Mouse (Mus musculus) kidney, adult 8-10 months (tissue): ENCODE data around the gene Cxcl12.

ENCODE experiments used
- DNase-seq, 2 experiments: peaks; one replicate each; pipeline ENCODE4 v3.0.0; 2022

The Cxcl12 gene

DNA sequence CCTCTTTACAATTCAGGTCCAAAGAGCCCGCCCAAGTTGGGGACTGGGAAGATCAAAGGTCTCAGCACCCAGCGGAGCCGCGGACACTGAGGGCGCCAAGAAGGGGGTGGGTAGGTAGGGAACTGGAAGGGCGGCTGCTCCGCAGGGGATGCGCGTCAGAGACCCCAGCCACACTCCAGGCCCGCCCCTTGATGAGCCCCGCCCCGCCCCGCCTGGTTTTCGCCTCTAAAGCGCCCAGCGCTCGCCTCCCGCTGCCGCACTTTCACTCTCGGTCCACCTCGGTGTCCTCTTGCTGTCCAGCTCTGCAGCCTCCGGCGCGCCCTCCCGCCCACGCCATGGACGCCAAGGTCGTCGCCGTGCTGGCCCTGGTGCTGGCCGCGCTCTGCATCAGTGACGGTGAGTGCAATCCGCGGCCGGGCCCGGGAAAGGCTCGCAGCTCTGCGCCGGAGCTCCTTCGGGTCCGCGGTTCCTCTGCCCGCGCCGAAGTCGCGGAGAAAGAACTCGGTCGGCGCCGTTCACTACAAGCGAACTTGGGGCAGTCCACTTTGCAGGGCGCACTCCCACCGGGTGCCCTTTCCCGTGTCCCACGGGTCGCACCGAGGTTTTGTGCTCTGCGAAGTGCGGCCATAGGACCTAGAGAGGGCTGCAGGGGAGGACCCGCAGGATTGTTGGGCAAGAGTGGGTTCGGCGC is at the start of gene Cxcl12:
Cxcl12 (plus strand) TSS at position 215 of the 691 bp plus-strand sequence.
- peak; percentile 76 to 78 for DNase-seq

DNA sequence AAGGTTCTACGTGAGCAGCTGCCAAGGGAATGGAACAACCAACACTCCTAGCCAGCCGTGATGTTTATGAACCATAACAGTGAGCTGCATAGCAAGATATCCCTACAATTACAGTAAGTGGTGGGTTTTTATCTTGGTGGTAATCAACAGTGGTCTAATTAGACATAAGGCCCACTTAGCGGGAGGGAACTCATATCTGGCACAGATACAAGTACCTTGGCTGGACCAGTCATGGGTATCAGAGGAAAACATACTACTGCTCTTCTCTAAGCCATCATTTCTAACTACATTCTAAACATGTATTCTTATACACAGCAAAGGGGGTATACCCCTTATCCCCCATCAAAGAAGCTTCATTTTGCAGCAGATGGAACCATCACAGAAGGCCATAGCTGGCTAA is 46.3 kb upstream of the Cxcl12 start:
- no peak for DNase-seq

DNA sequence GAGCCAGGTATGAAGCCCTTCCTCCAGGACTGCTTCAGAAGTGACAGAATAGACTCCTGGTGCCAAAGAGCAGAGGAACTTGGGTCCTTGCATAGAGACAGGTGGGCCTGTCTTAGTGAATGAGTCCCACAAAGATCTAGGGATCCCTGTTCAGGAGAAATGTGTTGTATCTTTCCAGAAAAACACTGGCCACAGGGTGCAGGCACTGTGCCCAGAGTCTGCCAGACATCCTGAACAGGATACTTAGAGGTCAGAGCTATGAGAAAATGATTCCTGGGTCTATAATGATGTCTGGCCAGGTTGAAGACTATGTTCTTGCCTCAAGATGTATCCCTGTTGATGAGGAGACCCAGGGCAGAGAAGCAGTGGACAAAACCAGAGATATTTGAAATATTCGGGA is 42.0 kb upstream of the Cxcl12 start:
- DNase-seq, result no peak

DNA sequence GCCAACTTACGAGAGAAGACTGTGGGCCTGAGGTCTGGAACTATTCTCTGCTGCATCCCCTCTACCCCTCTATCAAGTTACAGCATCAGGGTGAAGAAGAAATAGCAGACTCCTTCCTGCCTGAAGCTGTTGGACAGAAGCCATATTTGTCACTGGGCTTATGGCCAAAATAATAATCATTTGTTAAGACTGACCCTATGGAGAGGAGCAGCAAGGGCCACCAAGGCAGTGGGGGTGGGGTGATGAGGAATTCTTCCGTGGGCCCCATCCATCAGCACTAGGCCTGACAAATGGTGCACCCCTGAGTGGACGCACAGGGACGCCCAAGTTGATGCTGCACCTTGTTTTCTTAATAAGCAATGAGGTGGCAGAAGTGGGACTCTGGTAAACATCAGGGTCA is 38.9 kb upstream of the Cxcl12 start:
- DNase-seq, result no peak

DNA sequence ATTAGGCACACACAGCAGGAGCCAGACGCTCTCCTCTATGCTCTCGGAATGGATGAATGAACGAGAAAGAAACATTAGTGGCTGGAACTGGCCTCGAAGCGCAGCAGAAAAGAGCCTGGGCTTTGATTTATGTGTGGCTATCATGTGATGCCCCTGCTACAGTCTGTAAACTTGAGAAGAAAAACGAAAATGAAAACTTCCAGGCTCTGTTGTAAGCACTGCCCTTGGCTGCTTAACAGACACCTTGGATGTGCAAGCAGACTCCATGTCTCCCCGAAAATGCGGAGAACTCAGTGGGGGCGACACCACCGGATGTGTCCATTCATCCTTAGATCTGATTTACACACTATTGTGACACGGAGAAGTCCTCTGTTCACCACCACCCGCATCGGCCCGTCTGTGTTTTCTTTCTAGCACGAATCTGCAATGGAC is 37.6 kb upstream of the Cxcl12 start:
- no peak for DNase-seq

DNA sequence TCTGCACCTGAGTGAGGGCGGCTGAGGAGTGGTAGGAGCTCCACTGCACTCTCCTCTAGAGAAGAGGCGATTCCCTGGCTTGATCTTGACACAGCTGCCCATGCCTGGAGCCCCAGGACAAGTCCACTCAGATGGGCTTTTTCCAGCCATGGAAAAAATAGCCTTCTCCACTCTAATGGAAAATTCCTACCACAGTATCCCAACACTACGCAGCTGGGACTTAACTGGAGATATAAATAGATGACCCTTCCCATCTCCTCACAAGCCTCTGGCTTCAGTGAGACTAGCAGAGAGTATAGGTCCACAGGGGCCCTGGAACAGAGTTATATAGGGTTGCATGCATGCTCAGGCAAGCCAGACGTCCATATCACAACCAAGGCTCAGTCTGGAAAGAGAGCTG is 33.8 kb upstream of the Cxcl12 start:
- peak in 1 of 2 experiments; percentile 33 for DNase-seq

DNA sequence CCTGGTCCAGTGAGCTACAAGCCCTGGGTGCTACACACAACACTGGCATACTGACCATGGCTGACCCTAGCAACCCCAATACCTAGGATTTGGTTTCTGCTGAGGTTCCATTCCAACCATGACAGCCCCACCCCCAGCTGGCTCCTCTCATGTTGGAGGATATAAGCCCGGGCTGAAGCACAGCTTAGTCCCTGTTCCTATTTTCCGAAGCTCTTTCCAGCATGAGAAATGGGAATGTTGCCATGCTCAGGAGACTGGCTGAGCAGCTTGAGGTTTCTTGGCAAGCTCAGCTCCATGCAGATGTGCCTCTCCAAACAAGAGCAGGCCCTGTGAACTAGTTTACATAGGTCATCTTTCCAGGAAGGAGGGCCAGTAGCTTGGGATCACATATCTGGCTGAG is 30.6 kb upstream of the Cxcl12 start:
- no peak for DNase-seq

DNA sequence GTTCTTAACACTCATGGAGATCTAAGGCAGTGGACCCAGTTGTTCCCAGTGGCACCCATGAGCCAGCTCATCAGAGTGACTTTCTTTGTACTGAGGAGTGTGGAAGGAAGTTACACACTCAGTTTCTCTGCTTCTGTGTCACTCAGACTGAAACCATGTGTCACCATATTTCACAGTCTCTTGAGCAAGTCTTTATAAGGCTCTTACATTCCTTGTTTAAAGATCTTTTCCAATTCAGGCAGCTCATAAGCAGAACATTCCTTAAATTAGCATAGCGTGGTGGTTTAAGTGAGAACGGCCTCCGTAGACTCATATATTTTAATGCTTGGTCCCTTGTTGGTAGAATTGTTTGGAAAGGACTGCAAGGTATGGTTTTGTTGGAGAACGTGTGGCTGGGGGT is 27.4 kb upstream of the Cxcl12 start:
- DNase-seq, result no peak

DNA sequence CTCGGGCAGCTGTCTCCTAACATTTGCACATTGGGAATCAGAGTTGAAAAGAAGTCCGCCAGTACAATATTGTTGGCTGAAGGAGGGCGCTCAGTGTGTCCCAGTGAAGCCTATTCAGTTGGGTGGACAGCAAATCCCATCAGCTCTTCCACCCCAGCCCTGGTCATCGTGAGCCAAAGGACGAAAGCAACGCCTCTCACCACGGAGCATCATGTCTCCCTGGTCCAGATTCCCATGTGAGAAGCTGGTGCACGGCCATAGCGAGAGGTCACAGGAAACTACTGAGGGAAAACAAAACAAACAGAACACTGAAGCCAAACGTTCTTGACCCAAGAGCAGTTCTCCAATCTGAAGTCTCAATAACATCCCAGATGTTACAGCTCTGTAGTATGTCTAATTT is 21.4 kb upstream of the Cxcl12 start:
- no peak for DNase-seq

DNA sequence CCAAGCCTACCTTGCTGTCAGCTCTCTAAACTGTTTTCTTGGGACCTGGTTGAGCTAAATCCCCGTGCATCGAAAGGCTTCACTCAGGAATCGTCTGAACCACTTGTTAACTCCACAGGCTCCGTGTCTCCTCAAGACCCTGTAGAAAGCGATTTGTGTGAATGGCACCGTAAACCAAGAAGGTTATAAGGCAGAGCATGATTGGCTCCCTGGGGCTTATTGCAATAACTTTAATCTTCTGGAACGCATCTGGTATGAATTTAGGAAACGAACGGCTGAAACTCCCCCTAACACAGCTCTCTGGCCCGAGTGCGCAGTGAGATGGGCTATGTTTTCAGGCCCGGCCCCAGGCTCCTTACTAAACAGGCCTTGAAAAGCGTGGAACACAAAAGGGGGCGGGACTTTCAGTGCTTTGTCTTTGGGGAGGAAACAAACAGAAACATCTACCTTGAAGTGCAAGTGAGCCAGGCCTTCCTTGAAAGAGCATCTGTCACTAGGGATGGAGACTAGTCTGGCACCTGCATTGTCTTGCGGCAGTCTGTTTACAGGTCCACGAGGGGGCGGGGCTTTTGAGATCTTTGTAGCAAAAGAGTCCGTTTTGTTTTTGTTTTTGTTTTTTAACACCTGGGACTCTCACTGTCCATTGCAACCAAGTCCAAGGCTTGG is 16.7 kb upstream of the Cxcl12 start:
- no peak for DNase-seq

DNA sequence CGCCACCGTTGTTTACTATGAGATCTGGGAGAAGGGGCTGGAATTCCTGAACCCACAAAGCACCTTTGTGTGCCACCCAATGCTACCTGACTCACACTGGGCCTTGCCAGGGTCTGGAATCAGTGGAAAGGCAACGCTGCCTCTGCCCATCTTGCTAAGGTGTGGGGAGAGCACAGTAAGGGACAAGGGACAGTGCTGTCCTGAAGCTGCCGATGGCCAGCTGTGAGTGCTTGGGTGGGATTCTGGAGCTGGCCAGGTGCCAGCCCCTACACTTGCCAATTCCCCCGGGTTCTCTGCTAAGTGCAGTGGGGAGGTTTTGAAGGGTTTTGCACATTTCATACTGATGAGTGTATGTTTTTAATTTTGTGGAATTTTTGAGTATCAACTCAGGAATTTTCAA is 15.3 kb upstream of the Cxcl12 start:
- no peak for DNase-seq

DNA sequence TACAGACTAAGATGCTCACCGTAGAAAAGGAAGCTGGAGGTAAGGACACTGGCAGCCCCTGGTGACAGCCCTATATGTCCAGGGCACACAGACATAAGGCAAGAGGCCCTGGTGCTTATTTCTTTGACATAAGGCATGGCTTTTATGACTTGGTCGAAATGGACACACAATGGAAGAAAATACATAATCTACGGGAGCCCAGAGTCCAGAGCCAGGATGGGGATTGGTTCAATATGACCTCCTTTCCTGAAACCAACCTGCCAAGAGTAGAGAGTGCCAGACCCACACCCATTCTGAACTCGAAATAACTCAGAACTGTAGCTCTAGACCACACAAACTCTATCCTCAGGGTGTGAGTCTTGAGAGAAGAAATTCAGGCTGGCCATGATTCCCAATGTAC is 11.5 kb upstream of the Cxcl12 start:
- no peak for DNase-seq

DNA sequence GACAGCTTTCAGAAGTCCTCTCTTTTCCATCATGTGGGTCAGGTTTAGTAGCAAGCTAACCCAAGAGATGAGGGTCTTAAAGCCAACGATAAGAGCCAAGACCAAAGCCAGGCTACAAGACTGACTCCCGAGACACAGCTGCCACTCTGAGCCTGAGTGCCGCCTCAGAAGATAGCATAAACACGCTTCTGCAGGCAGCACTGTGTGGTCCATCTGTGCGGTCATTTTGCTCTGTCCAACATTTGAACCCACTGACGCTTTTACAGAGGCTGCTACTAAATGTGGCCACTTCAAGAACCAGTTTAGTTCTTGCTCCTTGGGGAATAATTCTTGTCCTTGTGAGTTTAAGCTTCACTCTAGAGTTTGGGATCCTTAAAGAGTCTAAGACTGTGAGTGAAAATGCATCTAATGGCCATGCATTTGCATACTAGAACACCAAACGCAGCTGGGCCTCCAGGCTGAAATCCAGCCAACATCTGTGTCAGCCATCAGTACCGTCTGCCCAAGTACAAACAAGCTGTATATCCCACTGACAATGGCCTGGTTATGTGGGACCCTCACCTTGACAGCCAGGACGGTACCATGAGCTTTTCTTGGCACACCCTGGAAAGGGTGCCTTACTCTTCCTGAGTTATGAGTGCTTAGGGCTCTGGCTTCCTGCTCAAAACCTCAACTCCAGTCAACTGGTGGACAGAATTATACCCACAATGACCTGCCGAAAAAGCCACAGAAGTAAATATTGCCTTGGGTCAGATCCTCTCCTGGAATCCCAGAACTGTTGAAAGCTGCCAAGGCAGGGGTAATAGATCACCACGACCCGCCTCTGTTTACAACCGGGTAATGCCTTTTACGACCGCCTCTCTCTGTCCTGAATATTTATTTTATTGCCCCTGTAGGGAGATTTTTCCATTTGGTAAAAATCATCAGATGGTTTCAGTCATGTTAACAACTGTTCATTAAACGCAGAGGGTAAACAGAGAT is 8.3 kb upstream of the Cxcl12 start:
- DNase-seq, result peak in 1 of 2 experiments; percentile 24

DNA sequence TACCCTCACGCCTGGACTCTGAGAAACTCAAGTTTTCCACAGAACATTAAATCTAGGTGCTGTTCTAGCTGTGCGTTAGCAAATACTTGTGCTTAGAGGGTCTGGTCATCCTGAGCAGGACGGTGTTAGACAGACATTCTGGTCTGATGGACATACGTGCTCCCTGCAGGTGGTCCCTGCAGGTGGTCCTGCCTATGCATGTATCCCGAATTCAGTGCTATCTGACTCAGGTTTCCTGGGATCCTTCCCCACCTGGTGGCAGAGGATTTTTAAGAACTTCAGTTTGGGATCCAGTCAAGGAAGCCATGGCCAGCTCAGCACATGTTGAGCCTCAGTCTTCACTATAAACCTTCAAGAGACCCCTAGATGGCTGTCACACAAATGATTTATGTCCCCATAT is 4.8 kb upstream of the Cxcl12 start:
- no peak for DNase-seq

DNA sequence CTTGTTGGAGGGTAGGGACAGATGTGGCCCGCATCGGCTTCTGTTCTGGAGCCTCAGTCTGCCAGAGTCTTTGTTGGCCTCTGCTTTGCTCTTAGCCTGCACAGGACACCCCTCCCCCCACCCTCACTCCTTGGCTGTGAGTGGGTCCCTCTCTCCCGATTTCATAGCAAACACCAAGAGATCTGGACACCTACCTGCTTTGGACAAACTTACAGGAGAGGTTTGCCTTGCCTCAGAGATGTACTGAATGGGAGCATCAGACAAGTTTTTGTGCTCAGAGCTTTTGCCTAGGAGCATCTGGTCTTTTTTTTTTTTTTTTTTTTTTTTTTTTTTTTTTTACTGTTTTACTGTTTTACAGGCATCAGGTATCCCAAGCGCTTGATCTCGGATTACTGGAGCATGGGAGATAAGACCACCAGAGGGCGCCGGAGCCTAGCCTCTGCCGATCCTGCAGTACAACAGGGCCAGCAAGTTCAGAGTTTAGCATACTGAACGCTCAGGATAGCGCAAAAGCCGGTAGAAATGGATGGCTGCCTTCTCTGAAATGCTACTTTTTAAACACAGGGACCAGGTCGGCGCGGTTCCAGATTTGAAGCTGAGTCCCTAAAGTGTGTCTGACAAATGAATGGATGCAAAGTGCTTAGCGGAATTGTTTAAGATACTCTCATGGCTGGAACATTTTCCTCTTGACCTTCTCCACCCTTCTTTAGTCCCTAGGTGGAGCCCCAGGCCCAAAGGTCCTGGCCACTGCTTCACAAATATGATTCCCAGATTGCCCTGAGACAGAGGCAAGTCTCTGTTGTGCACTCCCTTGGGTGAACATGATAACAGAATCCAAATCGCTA is 1.5 kb upstream of the Cxcl12 start:
- peak; percentile 88 to 93 for DNase-seq

DNA sequence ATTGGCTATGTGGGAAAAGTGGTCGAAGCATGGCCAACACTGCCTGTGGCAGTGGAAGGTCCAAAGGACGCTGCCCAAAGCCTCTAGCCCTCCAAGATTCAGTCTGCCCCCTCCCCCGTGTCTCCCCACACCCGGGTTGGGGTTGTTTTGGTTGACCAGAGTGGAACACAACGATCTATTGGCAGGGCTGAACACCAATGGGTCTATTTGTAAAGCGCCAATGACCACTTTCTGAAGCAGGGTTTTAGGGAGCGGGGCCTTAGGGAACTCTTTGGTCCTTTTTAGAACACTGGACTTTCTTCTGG is 957 bp upstream of the Cxcl12 start:
- DNase-seq, result no peak

DNA sequence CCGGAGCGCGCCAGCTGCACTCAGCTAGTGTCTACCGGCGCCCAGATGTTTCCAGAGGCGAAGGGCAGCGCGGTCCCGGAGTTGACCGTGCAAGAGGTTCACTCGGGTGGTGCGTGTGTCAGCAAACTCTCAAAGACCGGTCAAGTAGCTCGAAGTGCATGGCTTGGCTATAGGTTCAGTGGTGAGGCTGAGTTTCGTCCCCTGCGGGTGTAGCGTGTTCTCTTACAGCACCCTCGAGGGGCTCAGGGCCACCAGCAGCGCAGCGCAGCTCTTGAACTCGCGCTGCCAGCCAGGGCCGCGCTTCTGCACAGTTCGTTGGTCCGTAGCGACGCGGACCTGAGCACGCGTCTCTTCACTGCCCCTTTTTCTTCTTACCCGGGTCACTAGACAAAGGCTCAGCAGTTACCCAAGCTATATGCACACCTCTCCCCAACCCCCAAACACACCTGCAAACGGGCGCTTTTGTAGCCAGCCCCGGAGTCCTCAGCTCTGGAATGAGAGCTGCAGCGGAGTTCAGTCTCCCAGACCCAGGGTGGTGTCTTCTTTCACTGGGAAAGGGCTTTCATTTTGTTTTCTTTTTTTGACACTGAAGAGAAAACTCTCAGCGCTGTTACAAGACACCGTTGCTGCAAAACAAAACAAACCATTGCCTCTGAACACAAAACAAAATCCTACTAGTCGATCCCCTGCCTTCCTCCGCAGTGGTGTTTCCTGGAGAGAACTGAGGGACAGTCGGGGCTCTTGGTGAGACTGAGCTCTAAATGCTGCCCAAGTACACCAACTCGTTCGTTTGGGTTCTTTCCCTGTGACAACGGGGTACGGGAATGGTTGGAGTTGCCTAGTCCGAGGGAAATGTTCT is 945 bp downstream of the Cxcl12 start:
- peak in 1 of 2 experiments; percentile 38 for DNase-seq

DNA sequence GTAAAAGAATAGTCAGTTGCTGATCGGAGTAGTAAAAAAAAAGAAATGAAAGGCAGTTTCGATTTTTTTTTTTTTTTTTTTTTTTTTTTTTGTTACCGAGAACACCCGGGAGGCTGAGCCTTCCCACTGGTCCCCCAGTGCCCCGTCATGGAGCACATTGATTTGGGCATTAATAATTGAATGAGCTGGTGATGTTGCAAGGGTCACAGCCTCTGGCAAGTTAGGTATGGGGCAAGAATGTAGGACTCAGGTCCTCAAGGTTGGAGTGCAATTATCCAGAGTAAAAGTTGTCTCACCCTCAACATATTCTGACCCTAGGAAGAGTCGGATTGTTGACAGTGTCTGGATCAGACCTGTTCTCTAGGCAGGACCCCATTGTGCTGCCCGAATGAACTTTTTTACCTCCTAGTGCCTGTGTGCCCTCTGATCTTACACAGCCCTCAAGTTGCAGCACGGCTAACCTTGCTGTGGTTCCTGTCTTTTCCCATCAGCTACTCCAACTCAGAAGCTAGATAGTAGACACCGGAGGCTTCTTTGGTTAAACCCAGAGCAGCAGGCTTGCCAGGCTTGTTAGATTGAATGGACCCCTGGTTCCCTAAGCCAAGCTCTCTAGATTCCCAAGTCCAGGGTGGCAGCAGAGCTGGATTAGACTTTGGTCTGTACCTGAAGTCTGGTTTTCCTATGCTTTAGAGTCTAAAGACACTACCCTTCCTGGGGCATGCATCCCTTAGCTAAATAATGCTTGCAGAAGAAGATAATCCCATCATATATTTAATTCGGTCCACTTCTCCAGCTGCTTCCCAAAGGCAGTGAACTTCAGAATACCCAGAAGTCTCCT is 1.8 kb downstream of the Cxcl12 start:
- DNase-seq, result peak in 1 of 2 experiments; percentile 47

DNA sequence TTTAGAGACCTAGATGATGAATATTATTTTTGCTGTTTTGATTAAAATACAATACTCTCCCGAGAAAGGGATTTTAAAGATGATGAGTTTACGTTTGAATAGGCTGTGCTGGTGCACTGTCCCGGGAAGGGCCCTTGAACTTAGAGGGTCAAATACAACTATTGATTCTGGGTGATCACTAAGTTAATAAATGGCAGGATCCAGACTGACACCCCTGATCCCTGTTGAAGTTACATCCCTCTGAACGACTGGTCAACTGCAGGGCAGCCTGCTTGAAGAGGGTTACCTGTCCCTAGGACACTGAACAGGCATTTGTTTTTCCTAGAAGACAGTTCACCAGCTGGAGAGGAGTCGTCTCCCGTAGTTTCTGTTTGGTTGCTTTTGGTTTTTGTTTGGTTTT is 4.0 kb downstream of the Cxcl12 start:
- no peak for DNase-seq

DNA sequence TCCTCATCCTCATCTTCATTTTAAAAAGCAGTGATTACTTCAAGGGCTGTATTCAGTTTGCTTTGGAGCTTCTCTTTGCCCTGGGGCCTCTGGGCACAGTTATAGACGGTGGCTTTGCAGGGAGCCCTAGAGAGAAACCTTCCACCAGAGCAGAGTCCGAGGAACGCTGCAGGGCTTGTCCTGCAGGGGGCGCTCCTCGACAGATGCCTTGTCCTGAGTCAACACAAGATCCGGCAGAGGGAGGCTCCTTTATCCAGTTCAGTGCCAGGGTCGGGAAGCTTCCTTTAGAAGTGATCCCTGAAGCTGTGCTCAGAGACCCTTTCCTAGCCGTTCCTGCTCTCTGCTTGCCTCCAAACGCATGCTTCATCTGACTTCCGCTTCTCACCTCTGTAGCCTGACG is 5.5 kb downstream of the Cxcl12 start:
- peak; percentile 64 to 82 for DNase-seq
